Mouse (Mus musculus): ENCODE results near the gene Dock9. TPM values are rescaled to one million over a fixed set of nuclear protein-coding genes. Genes with fewer than 3 reads are reported as not detected.

Gene Dock9
- polyA plus RNA-seq, 1 experiment from 2014 or later: 4.2 TPM

DNA sequence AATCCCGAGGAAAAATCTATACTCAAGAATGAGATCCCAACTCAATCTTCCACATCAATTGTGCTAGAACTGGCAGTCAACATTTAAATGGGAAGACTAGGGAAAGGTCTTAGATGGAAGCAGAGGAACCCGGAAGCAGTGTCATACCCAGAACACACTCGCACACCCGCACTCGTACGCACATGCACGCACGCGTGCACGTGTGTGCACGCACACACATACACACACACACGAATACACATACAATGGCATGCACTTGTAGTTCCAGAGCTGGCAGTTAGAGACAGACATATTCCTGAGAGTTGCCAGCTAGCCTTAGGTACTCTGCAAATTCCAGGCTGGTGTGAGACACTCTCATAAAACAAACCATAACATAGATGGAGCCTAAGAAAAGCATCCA lies 63.9 kb downstream of the Dock9 start:
- H3K9ac ChIP-seq (ENCODE audit: low read length): no peak overlapping the region
- no peaks in the 10 kb centered on the region for H3K4me1 ChIP-seq (ENCODE audit: control insufficient read depth, insufficient read depth, low read length)
- no peak overlapping the region for H3K27ac ChIP-seq (ENCODE audit: low read depth, low read length)
- no peaks in the 10 kb centered on the region for H3K36me3 ChIP-seq (ENCODE audit: control insufficient read depth, insufficient read depth, low read length)
- H3K27me3 ChIP-seq (ENCODE audit: control insufficient read depth, insufficient read depth, low read length): no peaks in the 10 kb centered on the region
- ATAC-seq (ENCODE audit: low FRiP score) (no peak), DNase-seq (ENCODE audit: low spot score, missing footprints) (no peak)
- H3K4me2 ChIP-seq: no peak overlapping the region
- WGBS: 95% methylated on average over 12 of the region's 12 CpGs
- no peak overlapping the region for H3K4me3 ChIP-seq (ENCODE audit: low read depth, low read length)
- no peaks in the 10 kb centered on the region for H3K9me3 ChIP-seq (ENCODE audit: control insufficient read depth, low read length)

DNA sequence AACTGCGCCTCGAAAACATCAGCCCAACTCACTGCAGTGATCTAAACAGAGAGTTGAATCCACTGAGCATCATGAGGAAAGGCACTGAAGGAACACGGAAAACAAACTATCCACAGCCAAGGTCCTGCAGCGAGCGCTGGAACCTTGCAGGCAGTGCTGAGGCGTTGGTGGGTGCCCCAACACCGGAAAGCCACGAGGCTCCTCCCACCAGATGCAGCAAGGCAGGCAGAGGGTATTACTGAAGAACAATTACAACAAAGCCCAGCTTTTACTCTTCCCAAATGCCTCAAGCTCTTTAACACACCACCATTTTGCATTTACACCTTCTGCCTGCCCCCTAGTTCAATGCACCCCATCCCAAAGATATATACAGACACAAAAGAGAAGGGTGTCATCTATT lies 65.4 kb downstream of the Dock9 start:
- Histone ChIP-seq H3K4me3 (ENCODE audit: low read depth, low read length) (no peak overlapping the region), H3K27me3 (ENCODE audit: control insufficient read depth, insufficient read depth, low read length) (no peaks in the 10 kb centered on the region), H3K4me1 (ENCODE audit: control insufficient read depth, insufficient read depth, low read length) (no peaks in the 10 kb centered on the region), H3K36me3 (ENCODE audit: control insufficient read depth, insufficient read depth, low read length) (no peaks in the 10 kb centered on the region), H3K9ac (ENCODE audit: low read length) (no peak overlapping the region), H3K4me2 (no peak overlapping the region), H3K9me3 (ENCODE audit: control insufficient read depth, low read length) (no peaks in the 10 kb centered on the region), H3K27ac (ENCODE audit: low read depth, low read length) (no peak overlapping the region)
- 16% methylated on average over 8 of the region's 8 CpGs for WGBS
- DNase-seq (ENCODE audit: low spot score, missing footprints): no peak
- peak; percentile 45; the same call in 1 of the 2 replicates for ATAC-seq (ENCODE audit: low FRiP score)

- DNase-seq (ENCODE audit: low spot score, missing footprints): no peak
Observed at GRCm38 (mm10) chr14:121731688-121732168, 65.9 kb downstream of the Dock9 start.

DNA sequence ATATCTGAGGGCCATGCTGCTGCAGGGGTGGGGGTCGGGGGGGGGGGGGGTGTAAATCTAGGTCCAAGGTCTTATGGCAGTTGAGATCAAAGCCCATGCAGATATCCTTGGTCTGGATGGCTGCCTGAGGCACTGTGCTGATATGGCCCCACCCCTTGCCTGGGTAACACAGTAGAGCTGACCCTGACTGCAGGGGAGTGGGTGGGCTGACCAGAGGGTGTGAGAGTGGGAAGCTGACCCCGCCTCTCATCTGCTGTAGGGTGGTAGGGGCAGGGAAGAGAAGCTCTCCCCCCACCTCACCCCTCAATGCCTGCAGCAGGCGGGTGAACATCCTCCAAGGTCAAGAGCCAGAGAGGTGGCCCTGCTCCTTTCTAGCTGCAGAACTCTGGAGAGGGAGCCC lies 66.7 kb downstream of the Dock9 start:
- Histone ChIP-seq H3K27ac (ENCODE audit: low read depth, low read length) (no peak overlapping the region), H3K4me2 (no peak overlapping the region), H3K4me3 (ENCODE audit: low read depth, low read length) (no peak overlapping the region), H3K36me3 (ENCODE audit: control insufficient read depth, insufficient read depth, low read length) (no peaks in the 10 kb centered on the region), H3K27me3 (ENCODE audit: control insufficient read depth, insufficient read depth, low read length) (no peaks in the 10 kb centered on the region), H3K9me3 (ENCODE audit: control insufficient read depth, low read length) (no peaks in the 10 kb centered on the region), H3K4me1 (ENCODE audit: control insufficient read depth, insufficient read depth, low read length) (no peaks in the 10 kb centered on the region), H3K9ac (ENCODE audit: low read length) (no peak overlapping the region)
- DNase-seq (ENCODE audit: low spot score, missing footprints): no peak
- 82% methylated on average over 3 of the region's 3 CpGs for WGBS
- peak; percentile 54 for ATAC-seq (ENCODE audit: low FRiP score)

More at GRCm38 (mm10) chr14:121731688-121732168, 65.9 kb downstream of the Dock9 start:
- H3K4me1 ChIP-seq (ENCODE audit: control insufficient read depth, insufficient read depth, low read length): no peaks in the 10 kb centered on the region
- H3K27ac ChIP-seq (ENCODE audit: low read depth, low read length): no peak overlapping the region
- no peak overlapping the region for H3K4me2 ChIP-seq
- H3K27me3 ChIP-seq (ENCODE audit: control insufficient read depth, insufficient read depth, low read length): no peaks in the 10 kb centered on the region
- no peaks in the 10 kb centered on the region for H3K9me3 ChIP-seq (ENCODE audit: control insufficient read depth, low read length)
- no peak overlapping the region for H3K9ac ChIP-seq (ENCODE audit: low read length)
- WGBS: 25% methylated on average over 6 of the region's 6 CpGs
- H3K4me3 ChIP-seq (ENCODE audit: low read depth, low read length): no peak overlapping the region
- no peaks in the 10 kb centered on the region for H3K36me3 ChIP-seq (ENCODE audit: control insufficient read depth, insufficient read depth, low read length)
- ATAC-seq (ENCODE audit: low FRiP score): peak; percentile 90

GRCm38 (mm10) chr14:121727996-121728395 lies 69.6 kb downstream of the Dock9 start:
- no peaks in the 10 kb centered on the region for H3K4me1 ChIP-seq (ENCODE audit: control insufficient read depth, insufficient read depth, low read length)
- no peaks in the 10 kb centered on the region for H3K36me3 ChIP-seq (ENCODE audit: control insufficient read depth, insufficient read depth, low read length)
- H3K9me3 ChIP-seq (ENCODE audit: control insufficient read depth, low read length): no peaks in the 10 kb centered on the region
- no peak overlapping the region for H3K27ac ChIP-seq (ENCODE audit: low read depth, low read length)
- DNase-seq (ENCODE audit: low spot score, missing footprints) (no peak), ATAC-seq (ENCODE audit: low FRiP score) (no peak)
- no peak overlapping the region for H3K4me2 ChIP-seq
- no peak overlapping the region for H3K4me3 ChIP-seq (ENCODE audit: low read depth, low read length)
- no peaks in the 10 kb centered on the region for H3K27me3 ChIP-seq (ENCODE audit: control insufficient read depth, insufficient read depth, low read length)
- H3K9ac ChIP-seq (ENCODE audit: low read length): no peak overlapping the region
- WGBS: 84% methylated on average over 8 of the region's 8 CpGs

GRCm38 (mm10) chr14:121724501-121724900 lies 73.1 kb downstream of the Dock9 start:
- Histone ChIP-seq H3K4me3 (ENCODE audit: low read depth, low read length) (no peak overlapping the region), H3K36me3 (ENCODE audit: control insufficient read depth, insufficient read depth, low read length) (no peaks in the 10 kb centered on the region), H3K27ac (ENCODE audit: low read depth, low read length) (no peak overlapping the region), H3K9ac (ENCODE audit: low read length) (no peak overlapping the region), H3K9me3 (ENCODE audit: control insufficient read depth, low read length) (no peaks in the 10 kb centered on the region), H3K27me3 (ENCODE audit: control insufficient read depth, insufficient read depth, low read length) (no peaks in the 10 kb centered on the region), H3K4me2 (no peak overlapping the region), H3K4me1 (ENCODE audit: control insufficient read depth, insufficient read depth, low read length) (peaks cover 4% of the 10 kb centered on the region; the same call in 1 of the 2 replicates)
- WGBS: 83% methylated on average over 8 of the region's 8 CpGs
- DNase-seq (ENCODE audit: low spot score, missing footprints) (no peak), ATAC-seq (ENCODE audit: low FRiP score) (no peak)

GRCm38 (mm10) chr14:121722774-121723173 lies 74.9 kb downstream of the Dock9 start:
- Histone ChIP-seq H3K9me3 (ENCODE audit: control insufficient read depth, low read length) (no peaks in the 10 kb centered on the region), H3K4me1 (ENCODE audit: control insufficient read depth, insufficient read depth, low read length) (peaks cover 4% of the 10 kb centered on the region; the same call in 1 of the 2 replicates), H3K27me3 (ENCODE audit: control insufficient read depth, insufficient read depth, low read length) (no peaks in the 10 kb centered on the region), H3K4me2 (no peak overlapping the region), H3K9ac (ENCODE audit: low read length) (no peak overlapping the region), H3K27ac (ENCODE audit: low read depth, low read length) (no peak overlapping the region), H3K36me3 (ENCODE audit: control insufficient read depth, insufficient read depth, low read length) (no peaks in the 10 kb centered on the region), H3K4me3 (ENCODE audit: low read depth, low read length) (no peak overlapping the region)
- no peak for DNase-seq (ENCODE audit: low spot score, missing footprints)
- WGBS: 22% methylated on average over 8 of the region's 8 CpGs
- ATAC-seq (ENCODE audit: low FRiP score): no peak

- Histone ChIP-seq H3K4me2 (no peak overlapping the region), H3K4me3 (ENCODE audit: low read depth, low read length) (no peak overlapping the region), H3K4me1 (ENCODE audit: control insufficient read depth, insufficient read depth, low read length) (peaks cover 4% of the 10 kb centered on the region; the same call in 1 of the 2 replicates), H3K27me3 (ENCODE audit: control insufficient read depth, insufficient read depth, low read length) (no peaks in the 10 kb centered on the region), H3K9me3 (ENCODE audit: control insufficient read depth, low read length) (no peaks in the 10 kb centered on the region), H3K9ac (ENCODE audit: low read length) (no peak overlapping the region), H3K27ac (ENCODE audit: low read depth, low read length) (no peak overlapping the region), H3K36me3 (ENCODE audit: control insufficient read depth, insufficient read depth, low read length) (no peaks in the 10 kb centered on the region)
- DNase-seq (ENCODE audit: low spot score, missing footprints): no peak
- no peak for ATAC-seq (ENCODE audit: low FRiP score)
- 88% methylated on average over 5 of the region's 5 CpGs for WGBS
Observed at GRCm38 (mm10) chr14:121721431-121721830, 76.2 kb downstream of the Dock9 start.

- WGBS: 88% methylated on average over 9 of the region's 9 CpGs
Observed at GRCm38 (mm10) chr14:121719638-121720601, 77.7 kb downstream of the Dock9 start.

More at GRCm38 (mm10) chr14:121719638-121720601, 77.7 kb downstream of the Dock9 start:
- Histone ChIP-seq H3K36me3 (ENCODE audit: control insufficient read depth, insufficient read depth, low read length) (no peaks in the 10 kb centered on the region), H3K4me3 (ENCODE audit: low read depth, low read length) (no peak overlapping the region), H3K9ac (ENCODE audit: low read length) (no peak overlapping the region), H3K27ac (ENCODE audit: low read depth, low read length) (no peak overlapping the region), H3K27me3 (ENCODE audit: control insufficient read depth, insufficient read depth, low read length) (no peaks in the 10 kb centered on the region), H3K9me3 (ENCODE audit: control insufficient read depth, low read length) (no peaks in the 10 kb centered on the region), H3K4me1 (ENCODE audit: control insufficient read depth, insufficient read depth, low read length) (peaks cover 4% of the 10 kb centered on the region; the same call in 1 of the 2 replicates), H3K4me2 (no peak overlapping the region)
- DNase-seq (ENCODE audit: low spot score, missing footprints): no peak
- ATAC-seq (ENCODE audit: low FRiP score): no peak
